Mouse (Mus musculus) CD4-positive helper T cell, adult 2 months (primary cell): ENCODE measurements around the gene Acap2.

Experiments
- DNase-seq: peaks from one replicate; pipeline ENCODE4 v3.0.0-alpha.2; 2012; ENCODE audit warnings: low read depth, missing footprints, low spot score

The Acap2 gene

DNA sequence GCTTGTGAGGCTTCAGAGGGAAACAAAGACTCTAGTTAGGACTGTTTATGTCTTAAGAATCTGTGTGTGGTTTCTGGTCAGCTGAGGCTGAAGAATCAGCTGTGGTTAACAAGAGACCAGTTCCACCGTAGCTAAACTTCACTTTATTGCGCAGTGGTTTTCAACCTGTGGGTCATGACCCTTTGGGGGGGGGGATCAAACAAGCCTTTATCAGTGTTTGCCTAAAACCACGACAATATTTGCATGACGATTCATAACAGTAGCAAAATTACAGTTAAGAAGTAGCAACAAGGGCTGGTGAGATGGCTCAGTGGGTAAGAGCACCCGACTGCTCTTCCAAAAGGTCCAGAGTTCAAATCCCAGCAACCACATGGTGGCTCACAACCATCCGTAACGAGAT is 4.7 kb upstream of the Acap2 start:
- DNase-seq: peak; percentile 45

DNA sequence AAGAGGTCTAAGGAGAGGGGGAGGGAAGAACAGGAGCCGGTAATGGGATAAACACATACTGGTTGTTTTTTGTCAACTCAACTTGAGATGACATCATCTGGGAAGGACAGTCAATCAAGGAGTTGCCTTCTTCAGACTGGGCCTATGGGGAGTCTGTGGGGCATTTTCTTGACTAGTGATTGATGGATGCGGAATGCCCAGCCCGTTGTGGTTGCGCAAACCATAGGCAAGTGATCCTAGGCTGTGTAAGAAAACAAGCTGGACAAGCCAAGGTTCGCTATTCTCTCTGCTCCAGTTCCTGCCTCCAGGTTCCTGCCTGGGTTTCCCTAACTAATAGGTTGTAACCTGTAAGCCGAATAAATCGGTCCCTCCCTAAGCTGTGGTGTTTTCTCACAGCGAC is 4.1 kb upstream of the Acap2 start:
- DNase-seq: no peak

DNA sequence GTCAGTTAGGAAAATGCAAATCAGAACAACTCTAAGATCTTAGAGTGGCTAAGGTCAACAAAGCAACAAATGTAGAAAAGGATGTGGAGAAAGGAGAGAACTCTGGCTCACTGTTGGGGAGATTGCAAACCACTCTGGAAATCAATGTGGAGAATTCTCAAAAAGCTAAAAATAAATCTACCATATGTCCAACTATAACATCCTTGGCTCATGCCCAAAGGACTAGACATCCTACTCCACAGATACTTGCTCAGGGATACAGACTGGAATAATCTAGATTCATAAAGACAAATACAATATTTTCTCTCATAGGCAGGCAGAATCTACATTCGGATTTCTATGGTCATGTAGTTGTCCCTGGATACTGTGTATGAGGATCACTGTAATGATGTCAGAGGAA is 3.2 kb upstream of the Acap2 start:
- no peak for DNase-seq

DNA sequence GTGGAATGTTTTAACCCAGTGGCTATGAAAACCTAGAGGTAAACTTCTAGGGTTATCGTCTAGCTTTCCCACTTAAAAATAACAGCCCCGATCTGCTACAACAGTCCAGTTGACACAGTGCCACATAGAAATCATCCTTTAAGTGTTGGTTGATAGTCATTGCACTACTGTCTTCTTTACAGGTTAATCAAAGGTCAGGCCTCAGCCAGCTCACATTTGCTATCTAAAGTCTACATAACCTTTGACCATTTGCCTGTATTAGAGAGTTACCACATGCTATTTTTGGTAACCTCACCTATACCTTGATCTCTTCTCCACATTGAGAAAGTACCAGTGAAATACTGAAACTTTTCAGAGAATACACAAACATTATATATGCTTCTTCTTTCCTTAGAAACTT is 659 bp upstream of the Acap2 start:
- no peak for DNase-seq

DNA sequence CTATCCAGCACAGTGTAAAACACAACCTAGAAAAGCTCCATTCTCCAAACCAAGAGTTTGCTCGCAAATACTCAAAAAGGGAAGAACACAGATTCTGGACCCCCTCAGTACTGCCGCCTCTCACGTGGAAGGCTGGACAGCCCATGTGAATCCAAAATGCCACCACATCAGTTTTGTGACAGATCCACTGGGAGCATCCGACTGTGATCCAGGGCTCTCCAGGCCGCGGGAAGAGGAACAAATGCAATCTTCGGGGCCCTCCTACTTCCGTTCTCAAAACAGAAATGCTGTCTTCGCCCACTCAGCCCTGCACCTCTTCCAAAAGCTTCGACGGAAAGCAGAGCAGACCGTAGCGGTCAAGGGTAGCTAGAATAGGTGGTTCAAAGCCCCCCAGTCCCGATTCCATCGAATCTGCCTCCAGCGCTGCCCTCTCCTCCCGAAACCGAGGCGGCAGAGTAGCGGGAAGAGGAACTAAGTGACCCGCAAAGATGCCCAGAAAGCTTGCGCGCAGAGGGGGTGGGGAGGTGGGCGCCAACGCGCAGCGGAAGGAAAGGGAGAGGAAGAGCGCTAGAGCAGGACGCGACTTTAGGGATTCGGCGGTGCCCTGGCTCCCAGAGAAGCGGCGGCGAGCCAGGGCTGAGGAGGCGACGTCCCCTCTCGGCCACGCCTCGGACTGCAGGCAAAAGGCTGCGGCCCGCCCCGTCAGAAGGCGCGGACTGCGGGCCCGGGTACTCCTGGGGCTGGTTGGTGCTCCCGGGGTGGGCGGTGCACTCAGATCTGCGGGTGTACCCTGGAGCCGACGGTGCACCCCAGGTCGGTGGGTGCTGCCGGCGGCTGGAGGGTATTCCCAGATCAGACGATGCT is 887 bp downstream of the Acap2 start:
- peak; percentile 64 for DNase-seq

DNA sequence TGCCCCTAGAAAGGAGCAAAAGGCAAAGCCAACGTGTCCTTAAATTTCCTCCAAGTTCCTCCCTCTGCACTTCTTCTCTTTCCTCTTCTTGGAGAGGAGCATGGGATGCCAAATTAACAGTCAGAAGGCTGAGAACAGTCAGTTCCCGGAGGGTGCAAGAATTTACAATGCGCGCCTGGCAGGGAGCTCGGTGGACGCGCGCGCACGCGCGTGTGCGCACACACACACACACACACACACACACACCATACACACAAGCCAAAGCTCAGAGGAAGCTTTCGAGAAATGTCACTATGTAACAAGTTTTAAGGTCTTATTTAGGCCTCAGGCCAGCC is 1.5 kb downstream of the Acap2 start:
- peak; percentile 52 for DNase-seq

DNA sequence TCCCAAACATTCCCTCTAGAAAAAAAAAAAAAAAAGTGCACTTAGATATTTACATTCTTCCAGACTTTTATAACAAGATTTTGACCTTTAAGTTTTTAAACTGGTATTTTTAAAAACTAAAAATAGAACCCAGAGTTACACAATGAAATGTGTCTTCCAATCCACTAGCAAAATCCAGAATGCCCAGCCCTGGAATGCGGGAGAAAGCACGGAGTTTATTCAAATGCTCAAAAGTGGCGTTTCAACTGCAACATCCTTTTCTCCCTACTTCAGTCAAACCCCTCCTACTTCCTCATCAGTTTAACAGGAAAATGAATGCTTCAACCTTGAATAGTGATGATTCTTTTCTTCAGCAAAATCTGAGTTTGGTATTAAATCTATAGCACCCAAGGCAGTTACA is 4.1 kb downstream of the Acap2 start:
- no peak for DNase-seq

DNA sequence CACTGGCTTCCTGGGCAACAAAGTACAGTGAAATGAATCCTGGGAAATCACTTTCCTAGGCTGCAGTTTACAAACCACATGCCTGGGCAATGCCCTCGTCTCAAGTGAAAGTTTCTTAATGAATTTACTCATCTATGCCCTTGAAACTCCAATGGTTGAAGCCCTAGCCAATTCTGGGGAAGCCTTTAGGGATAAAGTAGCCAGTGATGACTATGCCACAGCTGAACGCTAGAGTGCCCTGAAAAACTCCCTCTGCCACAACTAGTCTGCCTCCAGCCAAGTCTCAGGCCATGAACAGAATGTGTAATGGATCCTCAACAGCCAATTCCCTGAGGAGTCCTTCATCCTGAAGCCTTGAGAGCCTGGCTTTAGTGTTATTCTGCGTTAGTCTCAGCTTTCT is 8.5 kb downstream of the Acap2 start:
- DNase-seq: no peak

DNA sequence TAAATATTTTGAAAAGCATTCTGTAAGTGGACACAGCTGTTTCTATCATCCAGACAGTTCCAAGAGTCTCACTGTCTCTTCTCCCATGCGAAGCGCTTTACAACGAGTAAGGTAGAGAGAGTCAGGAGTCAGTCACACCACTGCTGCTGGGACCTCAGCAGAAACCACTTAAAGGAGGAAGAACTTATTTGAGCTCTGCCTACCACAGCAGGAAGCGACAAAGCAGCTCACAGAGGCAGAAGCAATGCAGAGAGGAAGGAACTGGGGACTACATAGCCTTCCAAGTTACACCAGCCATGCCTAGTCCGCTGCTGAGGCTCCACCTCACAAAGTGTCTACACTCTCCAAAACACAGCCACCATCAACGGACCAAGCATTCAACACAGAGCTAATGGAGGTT is 9.2 kb downstream of the Acap2 start:
- peak; percentile 79 for DNase-seq

DNA sequence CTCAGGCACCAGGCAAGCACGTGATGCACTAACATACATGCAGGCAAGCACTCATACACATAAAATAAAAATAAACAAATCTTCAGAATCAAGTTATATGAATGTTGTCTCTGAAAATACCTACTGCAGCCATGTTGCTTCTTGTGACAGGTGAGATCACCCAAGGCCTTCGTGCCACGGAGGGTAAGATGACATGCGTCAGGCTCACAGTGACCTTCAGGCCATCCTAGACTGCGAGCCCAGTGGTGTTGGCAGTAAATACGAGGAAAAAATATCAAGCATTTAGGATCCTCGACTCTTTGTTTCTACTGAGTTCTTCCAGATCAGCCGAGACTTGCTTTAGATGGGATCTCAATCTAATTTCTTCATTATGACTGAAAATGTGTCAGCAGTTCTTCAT is 10.6 kb downstream of the Acap2 start:
- DNase-seq: no peak

DNA sequence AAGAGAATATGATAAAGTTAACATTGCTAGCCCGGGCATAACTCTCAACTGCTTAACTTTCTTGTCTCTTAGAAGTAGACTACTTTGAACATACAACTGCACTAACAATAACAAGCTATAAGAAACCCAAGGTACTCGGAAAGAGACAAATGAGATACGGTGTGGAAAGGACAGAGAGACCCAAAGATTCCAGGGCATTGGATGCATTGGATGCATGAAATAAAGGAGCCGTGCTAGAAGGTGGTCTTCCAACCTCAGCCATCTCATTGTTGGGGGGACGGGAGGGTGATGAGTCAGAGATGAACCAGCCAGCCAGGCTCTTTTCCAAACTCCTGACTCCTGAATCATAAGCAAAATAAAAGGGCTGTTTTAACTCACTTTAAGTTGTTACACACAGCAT is 11.8 kb downstream of the Acap2 start:
- no peak for DNase-seq

DNA sequence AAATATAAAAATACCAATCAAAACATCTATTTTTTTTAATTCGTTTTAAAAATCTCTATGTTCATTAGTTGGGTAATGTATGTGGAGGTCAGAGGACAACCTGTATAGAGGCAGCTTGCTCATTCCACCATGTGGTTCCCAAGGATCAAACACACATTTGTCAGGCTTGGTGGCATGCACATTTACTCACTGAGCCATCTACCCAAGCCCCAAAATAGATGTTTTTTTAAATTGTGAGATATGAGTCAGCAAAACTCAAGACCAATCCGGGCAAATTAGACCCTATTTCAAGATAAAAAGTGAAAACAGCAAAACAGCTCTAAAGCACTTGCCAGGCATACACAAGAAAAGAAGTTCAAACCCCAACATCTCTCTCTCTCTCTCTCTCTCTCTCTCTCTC is 12.2 kb downstream of the Acap2 start:
- no peak for DNase-seq

DNA sequence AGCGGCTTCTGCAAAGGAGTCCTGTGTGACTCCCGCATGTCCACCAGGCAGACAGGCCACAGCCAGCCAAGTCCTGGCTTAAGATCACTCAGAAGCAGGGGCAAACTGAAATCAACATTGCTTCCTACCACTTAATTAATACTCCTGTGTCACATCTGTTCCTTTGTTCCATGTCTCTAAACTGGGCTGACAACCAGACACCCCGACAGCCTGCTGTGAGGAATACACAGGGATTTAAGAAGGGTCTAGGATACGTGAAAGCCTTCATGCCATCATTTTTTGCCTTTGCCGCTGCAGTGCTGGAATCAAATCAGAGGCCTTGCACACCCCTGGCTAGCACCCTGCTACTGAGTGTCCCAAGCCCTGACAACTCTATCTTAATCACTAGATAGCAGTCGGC is 12.8 kb downstream of the Acap2 start:
- DNase-seq: no peak

DNA sequence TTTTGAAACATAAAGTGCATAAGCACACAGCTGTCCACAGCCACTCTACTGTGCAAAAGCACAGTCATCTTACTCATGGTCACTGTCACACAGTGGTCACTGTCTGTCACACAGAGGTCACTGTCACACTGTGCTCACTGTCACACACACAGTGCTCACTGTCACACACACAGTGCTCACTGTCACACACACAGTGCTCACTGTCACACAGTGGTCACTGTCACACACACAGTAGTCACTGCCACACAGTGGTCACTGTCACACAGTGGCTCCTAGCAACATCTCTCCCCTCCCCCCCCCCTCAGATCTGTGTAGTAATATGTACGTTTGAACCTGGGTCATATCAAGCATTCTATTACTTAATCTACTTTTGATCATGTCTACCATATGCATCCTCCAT is 13.9 kb downstream of the Acap2 start:
- no peak for DNase-seq

DNA sequence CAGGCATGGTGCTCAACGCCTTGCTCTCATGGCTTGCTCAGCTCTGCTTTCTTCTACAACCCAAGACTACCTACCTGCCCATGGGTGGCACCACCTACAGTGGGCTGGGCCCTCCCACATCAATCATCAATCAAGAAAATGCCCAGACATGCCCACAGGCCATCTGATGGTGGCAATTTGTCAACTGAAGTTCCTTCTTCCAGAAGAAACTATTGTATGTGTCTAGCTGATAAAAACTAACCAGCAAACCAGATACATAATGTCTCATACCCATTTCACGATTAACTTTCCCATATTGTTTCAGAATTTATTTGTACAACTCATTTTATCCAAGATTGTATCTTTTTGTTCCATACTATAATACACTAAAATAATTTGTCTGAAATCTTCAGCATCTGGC is 15.3 kb downstream of the Acap2 start:
- no peak for DNase-seq

DNA sequence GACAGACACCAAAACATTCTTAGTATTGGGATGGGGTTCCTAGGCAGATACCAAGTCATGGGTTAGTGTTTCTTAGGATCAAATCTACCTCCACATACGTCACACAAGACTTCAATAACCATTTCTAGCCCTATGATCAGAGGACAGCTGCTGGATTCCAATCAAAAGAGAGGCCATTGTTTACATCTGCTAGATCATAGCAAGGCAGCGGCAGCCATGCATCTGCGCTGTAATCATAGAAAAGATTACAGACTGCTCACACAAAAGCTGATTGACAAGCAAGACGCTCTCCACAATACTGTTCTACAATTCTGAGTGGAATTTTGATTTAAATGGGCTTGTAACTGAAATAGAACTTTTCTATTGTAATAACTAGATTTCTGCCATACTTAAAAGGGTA is 16.3 kb downstream of the Acap2 start:
- DNase-seq: no peak

DNA sequence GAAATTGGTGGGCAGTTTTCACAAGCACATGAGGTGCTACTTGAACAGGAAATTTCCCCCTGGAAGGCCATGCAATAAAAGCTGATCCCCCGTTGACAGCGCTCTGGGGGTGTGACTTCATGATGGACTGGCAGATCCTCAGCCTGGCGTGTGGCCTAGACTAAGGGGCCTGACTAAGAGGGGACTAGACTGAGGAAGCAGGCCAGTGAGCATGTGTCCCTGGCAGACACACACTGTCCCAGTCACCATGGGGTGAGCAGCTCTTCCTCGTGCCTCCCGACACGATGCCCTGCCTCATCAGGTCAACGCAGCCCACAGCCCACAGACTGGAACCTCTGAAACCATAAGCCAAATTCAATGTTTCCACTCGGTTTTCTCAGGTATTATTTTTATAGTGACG is 18.5 kb downstream of the Acap2 start:
- no peak for DNase-seq

DNA sequence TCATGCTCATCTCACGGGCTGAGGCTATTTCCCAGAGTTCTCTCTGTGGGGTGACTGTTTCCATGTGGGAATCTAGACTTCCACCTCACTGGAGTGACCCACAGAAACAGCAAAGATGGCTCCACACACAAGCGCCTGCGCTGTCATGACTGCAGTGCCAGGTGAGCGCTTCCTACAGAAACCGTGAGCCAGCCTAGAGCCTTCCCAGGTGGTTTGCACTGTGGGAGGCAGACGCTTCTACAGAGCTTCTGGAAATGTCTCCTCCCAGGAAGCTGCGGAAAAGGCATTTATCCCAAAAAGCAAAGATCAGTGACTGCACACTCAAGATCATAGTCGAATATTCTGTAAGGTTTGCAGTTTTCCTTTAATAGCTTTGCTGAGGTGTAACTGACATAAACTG is 20.2 kb downstream of the Acap2 start:
- DNase-seq: no peak

DNA sequence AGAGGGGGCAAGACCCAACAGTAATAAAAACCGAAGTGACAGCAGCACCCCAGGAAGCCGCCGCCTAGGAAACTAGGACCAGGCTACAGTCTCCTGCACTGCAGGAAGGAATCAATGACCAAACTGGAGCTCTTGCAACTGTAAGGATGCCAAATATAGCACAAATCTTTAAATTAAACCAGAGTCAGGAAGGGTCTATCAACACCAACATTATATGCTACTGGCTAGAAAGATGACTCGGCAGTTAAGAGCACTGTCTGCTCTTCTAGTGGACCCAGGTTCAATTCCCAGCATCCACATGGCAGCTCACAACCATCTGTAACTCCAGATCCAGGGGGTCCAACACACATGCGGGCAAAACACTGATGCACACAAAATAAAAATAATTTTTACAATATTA is 21.7 kb downstream of the Acap2 start:
- no peak for DNase-seq

DNA sequence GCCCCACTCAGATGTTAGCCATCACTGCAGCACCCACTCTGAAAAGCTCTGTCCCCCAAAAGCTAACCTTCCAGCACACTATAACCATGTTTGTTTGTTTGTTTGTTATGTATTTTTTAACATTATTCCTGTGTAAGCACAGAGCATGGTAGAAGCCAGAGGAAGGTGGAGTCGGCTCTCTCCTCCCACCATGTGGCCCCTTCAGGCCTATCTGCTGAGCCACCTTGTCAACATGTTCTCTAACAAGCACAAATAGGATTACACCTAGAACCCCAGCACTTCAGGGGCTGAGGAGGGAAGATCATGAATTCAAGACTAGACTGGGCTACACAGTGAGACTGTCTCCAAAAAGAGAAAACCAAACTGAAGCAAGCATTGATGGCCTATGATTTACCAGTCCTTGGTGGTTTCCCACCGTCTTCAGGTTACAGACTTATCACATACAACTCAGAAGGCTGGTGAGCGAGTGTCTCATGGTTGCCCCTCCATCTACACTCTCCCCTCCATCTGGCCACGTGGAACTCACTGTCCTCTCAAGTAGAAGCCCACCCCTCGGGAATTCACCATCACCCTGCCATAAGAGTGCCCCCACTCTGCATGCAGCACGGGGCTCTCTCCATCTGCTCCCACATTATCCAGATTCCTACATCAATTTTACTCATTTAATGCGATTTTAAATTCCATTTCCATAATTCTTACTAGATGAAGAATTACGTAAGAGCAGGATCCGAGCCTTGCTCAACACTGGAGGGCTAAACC is 26.0 kb downstream of the Acap2 start:
- DNase-seq: no peak

DNA sequence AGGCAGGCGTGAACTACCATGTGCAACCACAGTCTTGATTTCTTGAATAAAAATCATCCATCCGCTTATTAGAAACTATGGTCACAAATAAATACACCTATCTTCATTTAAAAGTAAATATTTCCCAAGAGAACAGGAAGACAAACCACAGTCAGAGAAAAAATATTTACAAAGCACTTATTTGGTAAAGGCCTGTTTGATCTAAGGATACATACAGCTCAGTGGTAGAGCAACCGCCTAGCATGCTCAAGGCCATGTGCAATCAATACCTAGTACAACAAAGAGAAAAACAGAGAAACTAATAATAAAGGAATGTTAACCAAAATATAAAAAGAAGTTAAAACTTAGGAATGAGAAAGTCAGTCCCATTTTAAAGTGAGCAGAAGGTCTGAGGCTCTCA is 28.8 kb downstream of the Acap2 start:
- DNase-seq: no peak

DNA sequence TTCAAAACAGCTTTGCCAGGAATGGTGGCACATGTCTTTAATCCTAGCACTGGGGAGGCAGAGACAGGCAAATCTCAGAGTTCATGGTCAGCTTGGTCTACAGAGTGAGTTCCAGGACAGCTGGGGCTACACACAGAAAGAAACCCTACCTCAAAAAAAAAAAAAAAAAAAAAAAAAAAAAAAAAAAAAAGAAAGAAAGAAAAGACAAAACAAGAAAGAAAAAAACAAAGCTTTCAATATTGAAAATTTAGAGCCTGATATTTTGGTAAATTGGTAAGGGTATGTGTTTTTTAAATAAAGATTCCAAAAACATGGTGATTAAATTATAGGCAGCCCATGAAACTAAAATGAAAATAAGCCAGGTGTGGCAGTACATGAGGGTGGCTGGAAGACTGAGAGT is 29.6 kb downstream of the Acap2 start:
- DNase-seq: no peak

DNA sequence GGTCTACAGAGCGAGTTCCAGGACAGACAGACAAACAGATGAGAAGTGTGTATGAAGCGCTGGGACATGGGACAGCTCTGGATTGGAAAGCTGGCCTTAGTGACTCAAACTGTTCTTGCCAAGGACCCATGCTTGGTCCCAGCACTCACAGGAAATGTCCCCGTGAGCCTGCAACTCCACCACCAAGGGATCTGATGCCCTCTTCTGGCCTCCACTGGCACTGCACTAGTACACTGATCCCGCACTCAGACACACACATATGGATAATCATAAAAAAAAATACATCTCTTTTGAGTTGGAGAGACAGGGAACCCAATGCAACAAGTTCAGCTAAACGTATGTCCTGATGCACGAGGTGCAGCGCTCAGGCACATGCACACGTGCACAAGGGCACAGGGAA is 30.7 kb downstream of the Acap2 start:
- DNase-seq: no peak
